Mouse (Mus musculus): Measurements from ENCODE around the gene AK157302. TPM values are rescaled to one million over a fixed set of nuclear protein-coding genes. Genes with fewer than 3 reads are reported as not detected.
"Not testable (repeated sequence)": the region's sequence is repeated elsewhere in the genome, so short reads cannot be mapped to it uniquely, and the experiment has no call there.

AK157302 gene
- 0.22 and 0.32 TPM in 2 replicates for polyA plus RNA-seq (2014; fragmentation: Nextera tagmentation; extraction: Ambion mirVana)

- ATAC-seq (replicated peaks; ENCODE audit: low FRiP score, low TSS enrichment, low read depth) (no peak), DNase-seq (ENCODE audit: low spot score) (no peak)
- WGBS, result 91% methylated on average over 21 of the region's 21 CpGs
- no peaks in the 10 kb centered on the region for H3K27me3 ChIP-seq (replicated peaks; ENCODE audit: control insufficient read depth, insufficient read depth, low read length)
- H3K4me1 ChIP-seq (replicated peaks; ENCODE audit: control insufficient read depth, insufficient read depth, low read length), result no peaks in the 10 kb centered on the region
- H3K9me3 ChIP-seq (ENCODE audit: control insufficient read depth, low read length), result no peaks in the 10 kb centered on the region
- no peak within 1 kb of the TSS for H3K27ac ChIP-seq (ENCODE audit: low read depth)
- H3K4me3 ChIP-seq (ENCODE audit: low read depth, low read length), result no peak within 1 kb of the TSS
- H3K4me2 ChIP-seq (ENCODE audit: low read length), result no peak within 1 kb of the TSS
- H3K9ac ChIP-seq (ENCODE audit: low read length), result no peak within 1 kb of the TSS
- H3K36me3 ChIP-seq (ENCODE audit: control insufficient read depth, insufficient read depth, low read length), result no peaks in the 10 kb centered on the region
Observed at GRCm38 (mm10) chr13:21495080-21495479, at the start of gene AK157302. Gene AK157302 (plus strand): TSS chr13:21495223.

DNA sequence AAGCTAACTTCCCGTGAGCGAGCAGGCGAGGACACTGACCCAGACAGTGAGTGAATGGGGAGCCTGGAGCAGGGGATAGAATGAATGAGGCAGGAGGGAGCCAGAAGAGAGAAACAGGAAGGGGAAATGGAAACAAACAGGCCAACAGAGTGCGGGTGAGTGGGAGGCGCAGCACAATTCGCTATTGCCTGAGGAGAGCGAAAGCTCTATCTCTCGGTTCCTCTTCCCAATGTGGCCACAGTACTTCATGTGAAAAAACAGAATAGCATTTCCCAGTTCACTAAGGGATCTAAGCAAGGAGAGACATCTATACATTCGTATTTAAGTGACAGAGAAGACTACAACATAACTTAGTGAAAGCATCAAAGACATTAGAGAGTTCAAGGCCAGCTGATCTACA, 48.2 kb upstream of the AK157302 start:
- H3K9me3 ChIP-seq (ENCODE audit: control insufficient read depth, low read length), result no peaks in the 10 kb centered on the region
- H3K36me3 ChIP-seq (ENCODE audit: control insufficient read depth, insufficient read depth, low read length), result peaks cover 83% of the 10 kb centered on the region
- H3K27me3 ChIP-seq (replicated peaks; ENCODE audit: control insufficient read depth, insufficient read depth, low read length), result no peaks in the 10 kb centered on the region
- H3K27ac ChIP-seq (ENCODE audit: low read depth), result no peak overlapping the region
- WGBS, result 93% methylated on average over 9 of the region's 9 CpGs
- no peak overlapping the region for H3K4me3 ChIP-seq (ENCODE audit: low read depth, low read length)
- 0 out of 2 replicates have a peak, but pooled peaks cover under 1% of the 10 kb centered on the region for H3K4me1 ChIP-seq (replicated peaks; ENCODE audit: control insufficient read depth, insufficient read depth, low read length)
- H3K4me2 ChIP-seq (ENCODE audit: low read length), result no peak overlapping the region
- H3K9ac ChIP-seq (ENCODE audit: low read length), result no peak overlapping the region
- no peak for DNase-seq (ENCODE audit: low spot score)
- no peak for ATAC-seq (replicated peaks; ENCODE audit: low FRiP score, low TSS enrichment, low read depth)

DNA sequence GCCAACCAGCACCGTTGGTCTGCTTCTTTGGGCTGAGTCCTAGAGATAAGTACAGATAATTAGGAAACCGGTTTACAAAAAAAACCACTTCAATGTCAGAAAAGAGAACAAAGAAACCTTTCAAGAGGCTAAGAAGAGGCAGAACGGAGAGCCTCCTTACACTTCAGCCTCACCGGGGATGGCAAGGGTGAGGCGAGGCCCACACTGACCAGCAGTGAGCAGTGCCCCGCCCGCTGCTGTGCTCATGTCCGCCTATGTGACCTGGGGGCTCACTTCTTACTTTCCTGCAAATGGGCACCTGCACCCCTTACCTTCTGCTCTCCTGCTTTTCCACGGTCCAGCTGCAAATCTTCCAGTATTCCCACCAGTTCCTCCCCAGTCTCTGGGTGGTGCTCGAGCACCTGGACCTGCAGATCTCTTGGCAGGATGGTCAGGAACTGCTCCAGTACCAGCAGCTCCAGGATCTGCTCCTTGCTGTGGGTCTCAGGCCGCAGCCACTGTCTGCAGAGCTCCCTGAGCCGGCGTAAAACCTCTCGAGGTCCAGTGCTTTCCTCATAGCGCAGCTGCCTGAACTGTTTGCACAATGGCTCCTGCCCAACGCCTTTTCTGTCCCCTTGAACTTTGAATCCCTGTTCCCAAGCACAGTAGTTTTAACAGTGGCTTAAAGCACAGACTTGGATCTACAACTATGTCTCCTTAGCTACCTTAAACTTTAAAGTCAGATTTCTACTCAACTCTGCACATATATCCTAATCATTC, 47.0 kb upstream of the AK157302 start:
- no peak for ATAC-seq (replicated peaks; ENCODE audit: low FRiP score, low TSS enrichment, low read depth)
- DNase-seq (ENCODE audit: low spot score), result no peak
- Histone ChIP-seq H3K36me3 (ENCODE audit: control insufficient read depth, insufficient read depth, low read length) (peaks cover 78% of the 10 kb centered on the region), H3K4me3 (ENCODE audit: low read depth, low read length) (no peak overlapping the region), H3K9ac (ENCODE audit: low read length) (no peak overlapping the region), H3K27me3 (replicated peaks; ENCODE audit: control insufficient read depth, insufficient read depth, low read length) (no peaks in the 10 kb centered on the region), H3K27ac (ENCODE audit: low read depth) (no peak overlapping the region), H3K4me2 (ENCODE audit: low read length) (no peak overlapping the region), H3K4me1 (replicated peaks; ENCODE audit: control insufficient read depth, insufficient read depth, low read length) (peaks cover 10% of the 10 kb centered on the region; the same call in 1 of the 2 replicates), H3K9me3 (ENCODE audit: control insufficient read depth, low read length) (no peaks in the 10 kb centered on the region)
- WGBS, result 63% methylated on average over 16 of the region's 16 CpGs

- no peaks in the 10 kb centered on the region for H3K27me3 ChIP-seq (replicated peaks; ENCODE audit: control insufficient read depth, insufficient read depth, low read length)
- peak overlapping the region; percentile 68 for H3K4me2 ChIP-seq (ENCODE audit: low read length)
- peaks cover 10% of the 10 kb centered on the region; the same call in 1 of the 2 replicates for H3K4me1 ChIP-seq (replicated peaks; ENCODE audit: control insufficient read depth, insufficient read depth, low read length)
- H3K9ac ChIP-seq (ENCODE audit: low read length), result peak overlapping the region; percentile 63
- 2% methylated on average over 13 of the region's 13 CpGs for WGBS
- no peaks in the 10 kb centered on the region for H3K9me3 ChIP-seq (ENCODE audit: control insufficient read depth, low read length)
- ATAC-seq (replicated peaks; ENCODE audit: low FRiP score, low TSS enrichment, low read depth) (no peak), DNase-seq (ENCODE audit: low spot score) (peak; percentile 52)
- peak overlapping the region; percentile 60 for H3K27ac ChIP-seq (ENCODE audit: low read depth)
- H3K4me3 ChIP-seq (ENCODE audit: low read depth, low read length), result peak overlapping the region; percentile 79
- peaks cover 28% of the 10 kb centered on the region for H3K36me3 ChIP-seq (ENCODE audit: control insufficient read depth, insufficient read depth, low read length)
Observed at GRCm38 (mm10) chr13:21453042-21453441, 42.0 kb upstream of the AK157302 start.

DNA sequence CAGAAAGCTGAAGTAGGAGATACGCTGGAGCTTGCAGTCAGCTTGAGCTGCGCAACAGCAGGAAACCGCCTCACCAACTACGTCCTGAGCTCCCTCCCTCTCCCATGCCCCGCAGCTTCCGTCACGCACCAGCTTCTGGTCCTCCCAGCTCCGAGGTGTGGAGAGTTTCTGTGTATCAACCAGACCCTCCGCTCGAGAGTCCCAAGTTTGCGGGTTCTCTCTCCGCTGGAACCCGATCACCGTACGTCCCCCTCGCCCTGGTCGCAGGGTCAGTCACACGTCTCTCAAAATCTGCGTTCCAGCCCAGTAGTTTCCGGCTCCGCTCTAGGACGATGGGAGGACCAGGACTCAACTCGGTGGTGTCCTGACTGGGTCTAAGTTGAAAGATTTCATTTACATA, 41.6 kb upstream of the AK157302 start, which contains the start of gene Zscan26:
Zscan26 (minus strand) TSS at position 282 of the 400 bp plus-strand sequence.
- peak within 1 kb of the TSS; percentile 79 for H3K4me3 ChIP-seq (ENCODE audit: low read depth, low read length)
- peak within 1 kb of the TSS; percentile 60 for H3K27ac ChIP-seq (ENCODE audit: low read depth)
- H3K27me3 ChIP-seq (replicated peaks; ENCODE audit: control insufficient read depth, insufficient read depth, low read length), result no peaks in the 10 kb centered on the region
- peaks cover 24% of the 10 kb centered on the region for H3K36me3 ChIP-seq (ENCODE audit: control insufficient read depth, insufficient read depth, low read length)
- peak within 1 kb of the TSS; percentile 68 for H3K4me2 ChIP-seq (ENCODE audit: low read length)
- no peaks in the 10 kb centered on the region for H3K9me3 ChIP-seq (ENCODE audit: control insufficient read depth, low read length)
- peaks cover 10% of the 10 kb centered on the region; the same call in 1 of the 2 replicates for H3K4me1 ChIP-seq (replicated peaks; ENCODE audit: control insufficient read depth, insufficient read depth, low read length)
- under 1% methylated on average over 23 of the region's 23 CpGs for WGBS
- H3K9ac ChIP-seq (ENCODE audit: low read length), result peak within 1 kb of the TSS; percentile 63
- ATAC-seq (replicated peaks; ENCODE audit: low FRiP score, low TSS enrichment, low read depth) (peak; percentile 86), DNase-seq (ENCODE audit: low spot score) (peak; percentile 95)

DNA sequence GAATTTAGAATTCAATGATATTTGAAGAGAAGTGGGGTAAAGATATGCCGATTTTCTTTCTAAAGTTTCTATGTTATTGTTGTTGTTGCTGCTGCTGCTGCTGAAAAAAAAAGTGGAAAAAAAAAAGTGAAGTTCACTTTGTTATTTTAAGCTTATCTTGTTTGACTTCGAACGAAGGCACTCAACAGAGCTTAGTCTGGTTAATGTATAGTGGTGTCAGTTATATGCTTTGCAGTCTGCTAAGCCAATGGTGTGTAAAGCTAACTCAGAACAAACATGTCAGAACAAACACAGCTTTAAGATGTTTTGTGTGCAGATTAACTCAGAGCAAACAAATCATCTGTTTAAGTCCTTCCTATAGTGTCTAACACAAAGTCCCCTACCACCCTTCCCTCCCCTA, 40.9 kb upstream of the AK157302 start:
- no peak for ATAC-seq (replicated peaks; ENCODE audit: low FRiP score, low TSS enrichment, low read depth)
- Histone ChIP-seq H3K4me2 (ENCODE audit: low read length) (peak overlapping the region; percentile 68), H3K9me3 (ENCODE audit: control insufficient read depth, low read length) (no peaks in the 10 kb centered on the region), H3K9ac (ENCODE audit: low read length) (no peak overlapping the region), H3K36me3 (ENCODE audit: control insufficient read depth, insufficient read depth, low read length) (peaks cover 17% of the 10 kb centered on the region), H3K4me3 (ENCODE audit: low read depth, low read length) (peak overlapping the region; percentile 79), H3K27me3 (replicated peaks; ENCODE audit: control insufficient read depth, insufficient read depth, low read length) (no peaks in the 10 kb centered on the region), H3K4me1 (replicated peaks; ENCODE audit: control insufficient read depth, insufficient read depth, low read length) (peaks cover 10% of the 10 kb centered on the region; the same call in 1 of the 2 replicates), H3K27ac (ENCODE audit: low read depth) (no peak overlapping the region; the same call in 1 of the 2 replicates)
- WGBS, result 51% methylated on average over 3 of the region's 3 CpGs
- DNase-seq (ENCODE audit: low spot score), result no peak

DNA sequence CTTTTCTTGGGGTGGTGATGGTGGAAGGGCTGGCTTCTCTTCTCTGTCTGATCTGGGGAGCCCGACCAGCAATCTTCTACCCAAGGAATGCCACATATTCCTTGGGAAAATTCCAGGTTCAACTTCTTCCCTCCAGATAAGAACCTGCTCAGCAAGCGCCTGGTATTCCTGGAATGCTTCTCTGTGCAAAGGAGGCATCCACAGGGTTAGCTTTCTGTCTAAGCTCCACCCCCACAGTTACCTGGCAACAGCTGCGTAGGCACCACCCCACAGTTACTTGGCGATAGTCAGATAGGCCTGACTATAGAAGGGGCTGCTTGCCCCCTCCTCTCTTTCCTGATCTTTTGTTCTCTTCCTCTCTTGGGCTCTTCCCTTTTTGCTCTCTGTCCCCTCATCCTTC, 38.7 kb upstream of the AK157302 start:
- H3K4me3 ChIP-seq (ENCODE audit: low read depth, low read length), result no peak overlapping the region
- 5% methylated on average over 4 of the region's 4 CpGs for WGBS
- H3K9ac ChIP-seq (ENCODE audit: low read length), result no peak overlapping the region
- H3K4me1 ChIP-seq (replicated peaks; ENCODE audit: control insufficient read depth, insufficient read depth, low read length), result peaks cover 10% of the 10 kb centered on the region; the same call in 1 of the 2 replicates
- H3K4me2 ChIP-seq (ENCODE audit: low read length), result no peak overlapping the region
- H3K27ac ChIP-seq (ENCODE audit: low read depth), result no peak overlapping the region
- DNase-seq (ENCODE audit: low spot score) (no peak), ATAC-seq (replicated peaks; ENCODE audit: low FRiP score, low TSS enrichment, low read depth) (peak; percentile 59; the same call in 1 of the 2 replicates)
- no peaks in the 10 kb centered on the region for H3K9me3 ChIP-seq (ENCODE audit: control insufficient read depth, low read length)
- H3K27me3 ChIP-seq (replicated peaks; ENCODE audit: control insufficient read depth, insufficient read depth, low read length), result no peaks in the 10 kb centered on the region
- H3K36me3 ChIP-seq (ENCODE audit: control insufficient read depth, insufficient read depth, low read length), result peaks cover 5% of the 10 kb centered on the region; the same call in 1 of the 2 replicates

GRCm38 (mm10) chr13:21462516-21462915, 32.5 kb upstream of the AK157302 start:
- H3K27me3 ChIP-seq (replicated peaks; ENCODE audit: control insufficient read depth, insufficient read depth, low read length); H3K27ac ChIP-seq (ENCODE audit: low read depth); DNase-seq (ENCODE audit: low spot score); H3K4me1 ChIP-seq (replicated peaks; ENCODE audit: control insufficient read depth, insufficient read depth, low read length); H3K9ac ChIP-seq (ENCODE audit: low read length); H3K36me3 ChIP-seq (ENCODE audit: control insufficient read depth, insufficient read depth, low read length); H3K9me3 ChIP-seq (ENCODE audit: control insufficient read depth, low read length); H3K4me2 ChIP-seq (ENCODE audit: low read length); H3K4me3 ChIP-seq (ENCODE audit: low read depth, low read length); ATAC-seq (replicated peaks; ENCODE audit: low FRiP score, low TSS enrichment, low read depth): not testable (repeated sequence)
- 59% methylated on average over 9 of the region's 9 CpGs for WGBS
